Mouse (Mus musculus) C2C12 (cell line): ENCODE data around the gene Psap. TPM values are rescaled to one million over a fixed set of nuclear protein-coding genes. Genes with fewer than 3 reads are reported as not detected.
"Not testable (repeated sequence)": the region's sequence is repeated elsewhere in the genome, so short reads cannot be mapped to it uniquely, and the experiment has no call there.

Source experiments
- H3K27me3 ChIP-seq: one replicate; pipeline ENCODE4 v1.6.1; 2011; ENCODE audit not compliant: control insufficient read depth, insufficient read depth, insufficient read length
- H3K36me3 ChIP-seq: one replicate; pipeline ENCODE4 v1.6.1; 2011; ENCODE audit not compliant: control insufficient read depth, insufficient read depth
- H3K4me3 ChIP-seq: one replicate; pipeline ENCODE4 v1.5.1; 2011; ENCODE audit warnings: mild to moderate bottlenecking, control low read depth; ENCODE audit not compliant: poor library complexity, insufficient read depth, severe bottlenecking
- H3K79me2 ChIP-seq: one replicate; pipeline ENCODE4 v1.6.1; 2011; ENCODE audit not compliant: control insufficient read depth, insufficient read depth
- H3K79me3 ChIP-seq: one replicate; pipeline ENCODE4 v1.6.1; 2011; ENCODE audit warnings: low read depth, control low read depth
- H3ac ChIP-seq: one replicate; pipeline ENCODE3; 2011; ENCODE audit warnings: low read depth; ENCODE audit not compliant: control insufficient read depth, insufficient read length
- CEBPB ChIP-seq: IDR thresholded peaks from one replicate; pipeline ENCODE4 v1.6.1; 2011; ENCODE audit warnings: low read depth, mild to moderate bottlenecking, control low read depth, moderate library complexity
- CTCF ChIP-seq: IDR thresholded peaks from one replicate; pipeline ENCODE4 v1.5.1; 2011; ENCODE audit not compliant: control insufficient read depth, insufficient read depth, insufficient read length
- FOSL1 ChIP-seq: IDR thresholded peaks from one replicate; pipeline ENCODE4 v1.8.0; 2011; ENCODE audit warnings: mild to moderate bottlenecking, low read length; ENCODE audit not compliant: poor library complexity, insufficient read depth, severe bottlenecking
- MAX ChIP-seq: IDR thresholded peaks from one replicate; pipeline ENCODE4 v1.6.1; 2011; ENCODE audit warnings: mild to moderate bottlenecking, control low read depth
- MYOD1 ChIP-seq: IDR thresholded peaks from one replicate; pipeline ENCODE4 v1.6.1; 2011; ENCODE audit warnings: low read depth; ENCODE audit not compliant: control insufficient read depth, insufficient read length
- MYOG ChIP-seq: IDR thresholded peaks from one replicate; pipeline ENCODE4 v1.6.1; 2011; ENCODE audit not compliant: control insufficient read depth, insufficient read length; ENCODE audit errors: extremely low read depth
- USF1 ChIP-seq: IDR thresholded peaks from one replicate; pipeline ENCODE4 v1.6.1; 2011; ENCODE audit warnings: low read depth, mild to moderate bottlenecking, control low read depth, moderate library complexity
- long read RNA-seq, 2 experiments: library from polyadenylated mRNA; unstranded; transcript quantifications; one replicate each; pipeline ENCODE4 v2.0.0; 2019 to 2020
- polyA plus RNA-seq: library from polyadenylated mRNA; unstranded; fragments of >200 nt; fragmentation: generic; extraction: Trizol; gene quantifications from one replicate; pipeline ENCODE4 v1.2.1, GENCODE M21; 2012; ENCODE audit warnings: missing spikeins

The Psap gene
- polyA plus RNA-seq = 439 TPM
- long read RNA-seq, experiment 1, transcript Psap-202 (14 exons, 2,646 nt) = major isoform, 83 of 135 reads
- long read RNA-seq, experiment 1, partial matches to known transcripts = 41 of 135 reads
- long read RNA-seq, experiment 1, other reads (novel, unspliced or antisense) = 8 of 135 reads
- long read RNA-seq, experiment 2, transcript Psap-201 (14 exons, 2,654 nt) = minor isoform, 14 of 802 reads
- long read RNA-seq, experiment 2, transcript Psap-202 (14 exons, 2,646 nt) = major isoform, 717 of 802 reads
- long read RNA-seq, experiment 2, partial matches to known transcripts = 11 of 802 reads
- long read RNA-seq, experiment 2, other reads (novel, unspliced or antisense) = 60 of 802 reads

DNA sequence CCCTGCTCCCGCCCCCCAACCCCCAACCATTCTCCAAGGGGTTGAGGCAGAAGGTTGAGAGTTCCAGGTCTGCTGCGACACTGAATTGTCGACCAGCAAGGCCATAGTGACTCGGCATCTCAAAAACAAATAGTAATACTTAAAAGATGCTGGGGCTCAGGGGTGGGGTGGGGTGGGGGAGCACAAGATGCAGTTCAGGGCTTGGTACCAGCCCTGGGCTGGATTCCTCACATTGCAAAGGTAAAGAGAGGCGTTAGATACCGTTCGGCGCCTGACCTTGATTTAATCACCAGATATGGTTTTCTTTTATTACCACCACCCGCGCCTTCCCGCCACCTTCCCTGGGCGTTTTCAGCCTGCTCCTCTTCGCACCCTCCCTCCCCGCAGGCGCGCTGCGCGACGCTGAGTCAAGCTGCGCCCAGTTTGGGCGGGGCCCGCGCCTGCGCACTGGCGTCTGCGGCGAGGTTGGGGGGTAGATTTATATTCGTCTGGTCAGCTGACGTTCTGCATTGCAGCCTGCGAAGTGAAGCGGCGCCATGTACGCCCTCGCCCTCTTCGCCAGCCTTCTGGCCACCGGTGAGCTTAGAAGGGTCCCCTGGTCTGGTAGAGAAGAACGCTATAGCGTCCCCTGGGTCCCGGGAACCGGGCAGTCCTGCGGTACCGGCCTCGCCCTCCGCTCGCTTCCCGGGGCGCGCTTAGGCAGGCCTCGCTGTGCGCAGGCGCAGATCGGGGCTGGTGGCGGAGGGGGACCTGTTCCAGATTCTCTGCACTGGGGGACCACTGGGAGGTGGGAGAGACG, at the start of gene Psap:
Gene Psap, plus strand, starts transcription at position 421 of the 799 bp plus-strand sequence.
- no peaks in the 10 kb centered on the region for H3K27me3 ChIP-seq
- H3K79me2 ChIP-seq = peaks cover 50% of the 10 kb centered on the region
- TF ChIP-seq MYOD1 (no peak), MAX (peak; percentile 92), MYOG (no peak), FOSL1 (no peak), CTCF (no peak), CEBPB (no peak), USF1 (peak; percentile 81)
- peak within 1 kb of the TSS; percentile 97 for H3ac ChIP-seq
- peaks cover 47% of the 10 kb centered on the region for H3K79me3 ChIP-seq
- peak within 1 kb of the TSS; percentile 87 for H3K4me3 ChIP-seq
- H3K36me3 ChIP-seq = peaks cover 3% of the 10 kb centered on the region

DNA sequence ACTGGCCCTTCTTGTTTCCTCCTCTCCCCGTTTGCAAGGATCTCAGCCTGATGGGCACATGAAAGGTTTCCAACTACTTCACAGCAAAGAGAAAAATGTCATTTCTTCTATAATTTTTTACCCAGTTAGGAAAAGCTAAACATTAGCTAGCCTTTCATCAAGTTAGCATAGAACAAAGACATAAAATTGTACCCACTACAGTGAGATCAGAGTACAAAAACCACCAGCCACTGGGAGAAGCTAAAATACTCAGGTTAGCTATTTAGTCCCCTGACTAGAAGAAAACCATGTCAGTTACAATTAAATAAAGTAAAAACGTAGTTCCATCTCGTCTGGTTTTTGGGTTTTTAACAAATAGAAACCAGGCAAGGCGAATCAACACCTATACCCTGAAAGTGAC, 49.8 kb upstream of the Psap start:
- no peaks in the 10 kb centered on the region for H3K79me3 ChIP-seq
- TF ChIP-seq MYOG = no peak
- TF ChIP-seq MYOD1 = no peak
- no peak for TF ChIP-seq MAX
- TF ChIP-seq USF1 = no peak

DNA sequence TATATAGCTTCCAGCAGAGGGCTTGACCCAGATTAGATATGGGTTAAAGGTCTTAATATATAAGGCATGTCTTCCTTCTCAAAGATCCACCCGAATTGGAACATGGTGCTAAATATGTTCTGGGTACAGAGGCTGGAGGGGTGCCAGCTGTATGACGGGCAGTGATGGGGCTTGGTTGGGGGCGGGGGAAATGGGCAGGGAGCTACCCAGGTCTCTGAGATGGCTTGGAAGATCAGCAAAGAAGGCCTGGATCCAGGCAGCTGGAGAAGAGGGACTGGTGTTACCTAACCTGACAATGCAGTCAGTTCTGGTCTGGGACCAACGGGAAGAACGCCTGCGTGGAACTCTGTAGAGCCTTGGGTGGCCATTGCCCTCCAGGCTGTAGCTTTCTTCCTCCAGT, 48.3 kb upstream of the Psap start:
- Histone ChIP-seq H3ac (no peak overlapping the region), H3K4me3 (no peak overlapping the region), H3K79me2 (no peaks in the 10 kb centered on the region), H3K27me3 (no peaks in the 10 kb centered on the region), H3K79me3 (no peaks in the 10 kb centered on the region), H3K36me3 (no peaks in the 10 kb centered on the region)
- TF ChIP-seq MYOG = no peak
- TF ChIP-seq CEBPB = no peak
- no peak for TF ChIP-seq CTCF
- TF ChIP-seq MYOD1 = no peak

More for the DNA sequence above, 49.8 kb upstream of the Psap start:
- Histone ChIP-seq H3K79me2 (no peaks in the 10 kb centered on the region), H3K4me3 (no peak overlapping the region), H3ac (no peak overlapping the region), H3K36me3 (no peaks in the 10 kb centered on the region), H3K27me3 (no peaks in the 10 kb centered on the region)

DNA sequence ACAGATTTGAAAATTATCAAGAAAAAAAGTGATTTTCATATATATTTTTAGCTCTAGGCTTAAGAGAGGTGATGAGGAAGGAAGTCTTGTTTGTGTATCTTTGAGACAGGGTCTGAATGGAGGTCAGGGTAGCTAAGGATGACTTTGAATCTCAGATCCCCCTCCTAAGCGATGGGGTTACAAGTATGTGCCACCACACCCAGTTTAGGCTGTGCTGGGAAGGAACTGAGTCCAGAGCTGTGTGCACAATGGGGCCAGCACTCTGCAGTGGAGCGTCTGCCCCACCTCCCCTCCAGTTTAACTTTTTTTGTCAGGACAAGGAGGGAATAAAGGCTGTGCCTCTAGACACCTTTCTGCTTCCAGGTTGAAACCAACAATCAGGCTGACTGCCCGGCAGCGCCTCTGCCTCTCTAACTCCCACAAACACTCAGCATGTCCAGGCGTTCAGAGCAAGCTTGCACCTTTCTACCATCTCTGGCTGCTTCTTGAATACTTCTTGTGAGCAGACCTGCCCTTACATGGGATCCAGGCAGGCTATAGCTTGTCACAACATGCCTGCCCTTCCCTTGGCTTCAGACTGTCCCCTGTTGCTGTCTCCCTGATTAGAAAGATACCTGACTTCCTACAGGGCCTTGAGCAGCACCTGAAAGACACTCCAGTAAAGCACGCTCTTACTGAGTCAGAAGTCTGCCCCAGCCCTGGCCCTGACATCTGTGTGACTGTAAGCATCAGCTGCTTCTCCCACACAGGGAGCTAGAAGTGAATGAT, 46.9 kb upstream of the Psap start:
- Histone ChIP-seq H3K4me3 (no peak overlapping the region), H3K79me2 (no peaks in the 10 kb centered on the region), H3K27me3 (no peaks in the 10 kb centered on the region), H3ac (no peak overlapping the region), H3K36me3 (no peaks in the 10 kb centered on the region), H3K79me3 (no peaks in the 10 kb centered on the region)
- no peak for TF ChIP-seq FOSL1
- no peak for TF ChIP-seq CTCF
- no peak for TF ChIP-seq CEBPB
- TF ChIP-seq MYOD1 = no peak
- TF ChIP-seq USF1 = no peak
- TF ChIP-seq MYOG = no peak
- TF ChIP-seq MAX = no peak

DNA sequence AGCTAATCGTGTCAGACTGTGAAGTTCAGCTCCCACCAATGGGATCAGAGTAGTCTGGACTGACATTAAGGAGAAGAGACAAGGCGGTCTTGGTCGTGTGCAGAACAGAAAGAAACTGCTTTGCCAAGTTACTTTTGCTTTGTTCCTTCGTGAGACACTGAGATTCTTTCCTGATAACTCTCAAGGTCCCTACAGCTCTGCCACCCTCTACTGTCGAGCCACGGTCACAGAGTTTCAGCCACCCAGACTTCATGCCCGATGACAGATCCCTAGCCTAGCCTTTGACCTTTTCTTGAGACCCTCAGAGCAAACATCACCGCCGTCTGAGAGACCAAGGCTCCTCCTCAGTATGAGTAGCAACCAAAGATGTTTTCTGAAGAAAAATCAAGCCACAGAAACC, 43.4 kb upstream of the Psap start:
- H3K79me2 ChIP-seq = no peaks in the 10 kb centered on the region
- no peaks in the 10 kb centered on the region for H3K36me3 ChIP-seq
- no peaks in the 10 kb centered on the region for H3K27me3 ChIP-seq
- no peak overlapping the region for H3ac ChIP-seq
- TF ChIP-seq MAX = no peak
- no peaks in the 10 kb centered on the region for H3K79me3 ChIP-seq
- H3K4me3 ChIP-seq = no peak overlapping the region

DNA sequence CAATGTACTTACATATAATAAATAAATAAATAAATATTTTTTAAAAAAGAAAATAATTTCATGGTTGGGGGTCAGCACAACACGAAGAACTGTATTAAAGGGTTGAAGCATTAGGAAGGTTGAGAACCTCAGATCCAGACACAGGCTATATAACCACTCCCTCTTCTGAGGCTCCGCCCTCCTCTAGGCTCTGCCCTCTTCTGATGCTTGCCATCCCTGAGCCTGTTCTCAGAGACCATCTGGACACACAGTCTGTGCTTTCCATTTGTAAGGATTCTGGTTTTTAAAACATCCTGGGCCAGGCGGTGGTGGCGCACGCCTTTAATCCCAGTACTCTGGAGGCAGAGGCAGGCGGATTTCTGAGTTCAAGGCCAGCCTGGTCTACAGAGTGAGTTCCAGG, 41.6 kb upstream of the Psap start:
- H3K4me3 ChIP-seq, H3K27me3 ChIP-seq, H3ac ChIP-seq, H3K36me3 ChIP-seq, H3K79me3 ChIP-seq, H3K79me2 ChIP-seq: not testable (repeated sequence)
